Mouse (Mus musculus): Measurements from ENCODE around the gene Fam50b. TPM values are rescaled to one million over a fixed set of nuclear protein-coding genes. Genes with fewer than 3 reads are reported as not detected.

Gene Fam50b
- polyA plus RNA-seq, 1 experiment from 2014 or later = 0.07 TPM

- Histone ChIP-seq H3K27ac (replicated peaks) (no peak overlapping the region), H3K9me3 (ENCODE audit: control insufficient read depth, low read length) (no peaks in the 10 kb centered on the region), H3K4me2 (replicated peaks; ENCODE audit: low read depth) (no peak overlapping the region), H3K9ac (ENCODE audit: low read length) (no peak overlapping the region), H3K4me1 (replicated peaks; ENCODE audit: control insufficient read depth, insufficient read depth) (no peaks in the 10 kb centered on the region), H3K27me3 (ENCODE audit: control insufficient read depth, insufficient read depth, low read length) (no peaks in the 10 kb centered on the region), H3K36me3 (ENCODE audit: control insufficient read depth, insufficient read depth, low read length) (no peaks in the 10 kb centered on the region), H3K4me3 (ENCODE audit: low read depth, low read length) (no peak overlapping the region)
- TF ChIP-seq CTCF (IDR thresholded peaks at IDR 0.05; ENCODE audit: low read depth) (no peak), EP300 (optimal IDR thresholded peaks at IDR 0.05) (no peak)
- ATAC-seq (ENCODE audit: low FRiP score, low TSS enrichment) (no peak), DNase-seq (ENCODE audit: low spot score) (no peak)
- 26% methylated on average over 7 of the region's 7 CpGs for WGBS
These were observed 26.1 kb downstream of the Fam50b start for GRCm38 (mm10) chr13:34760518-34761287.

- WGBS = 44% methylated on average over 5 of the region's 5 CpGs
- no peaks in the 10 kb centered on the region for H3K4me1 ChIP-seq (replicated peaks; ENCODE audit: control insufficient read depth, insufficient read depth)
- H3K27ac ChIP-seq (replicated peaks) = no peak overlapping the region
- ATAC-seq (ENCODE audit: low FRiP score, low TSS enrichment) (no peak), DNase-seq (ENCODE audit: low spot score) (no peak)
- H3K4me2 ChIP-seq (replicated peaks; ENCODE audit: low read depth) = no peak overlapping the region
- TF ChIP-seq EP300 (optimal IDR thresholded peaks at IDR 0.05) (no peak), CTCF (IDR thresholded peaks at IDR 0.05; ENCODE audit: low read depth) (no peak)
- no peak overlapping the region for H3K9ac ChIP-seq (ENCODE audit: low read length)
- H3K36me3 ChIP-seq (ENCODE audit: control insufficient read depth, insufficient read depth, low read length) = no peaks in the 10 kb centered on the region
- no peaks in the 10 kb centered on the region for H3K27me3 ChIP-seq (ENCODE audit: control insufficient read depth, insufficient read depth, low read length)
- no peak overlapping the region for H3K4me3 ChIP-seq (ENCODE audit: low read depth, low read length)
- no peaks in the 10 kb centered on the region for H3K9me3 ChIP-seq (ENCODE audit: control insufficient read depth, low read length)
These were observed 27.5 kb downstream of the Fam50b start for GRCm38 (mm10) chr13:34762136-34762535.

- Histone ChIP-seq H3K9ac (ENCODE audit: low read length) (no peak overlapping the region), H3K4me2 (replicated peaks; ENCODE audit: low read depth) (no peak overlapping the region), H3K36me3 (ENCODE audit: control insufficient read depth, insufficient read depth, low read length) (no peaks in the 10 kb centered on the region), H3K27ac (replicated peaks) (no peak overlapping the region), H3K27me3 (ENCODE audit: control insufficient read depth, insufficient read depth, low read length) (no peaks in the 10 kb centered on the region), H3K9me3 (ENCODE audit: control insufficient read depth, low read length) (no peaks in the 10 kb centered on the region), H3K4me3 (ENCODE audit: low read depth, low read length) (no peak overlapping the region), H3K4me1 (replicated peaks; ENCODE audit: control insufficient read depth, insufficient read depth) (no peaks in the 10 kb centered on the region)
- ATAC-seq (ENCODE audit: low FRiP score, low TSS enrichment) (no peak), DNase-seq (ENCODE audit: low spot score) (no peak)
- 71% methylated on average over 4 of the region's 4 CpGs for WGBS
- TF ChIP-seq CTCF (IDR thresholded peaks at IDR 0.05; ENCODE audit: low read depth) = no peak
- TF ChIP-seq EP300 (optimal IDR thresholded peaks at IDR 0.05) = no peak
These were observed 28.2 kb downstream of the Fam50b start for GRCm38 (mm10) chr13:34762865-34763264.

- peak; percentile 34 for DNase-seq (ENCODE audit: low spot score)
- Histone ChIP-seq H3K36me3 (ENCODE audit: control insufficient read depth, insufficient read depth, low read length) (no peaks in the 10 kb centered on the region), H3K9ac (ENCODE audit: low read length) (no peak overlapping the region), H3K9me3 (ENCODE audit: control insufficient read depth, low read length) (no peaks in the 10 kb centered on the region), H3K4me1 (replicated peaks; ENCODE audit: control insufficient read depth, insufficient read depth) (no peaks in the 10 kb centered on the region), H3K4me3 (ENCODE audit: low read depth, low read length) (no peak overlapping the region), H3K4me2 (replicated peaks; ENCODE audit: low read depth) (no peak overlapping the region), H3K27ac (replicated peaks) (no peak overlapping the region), H3K27me3 (ENCODE audit: control insufficient read depth, insufficient read depth, low read length) (no peaks in the 10 kb centered on the region)
- 0 out of 2 replicates have a peak, but pooled peaks have one; percentile 21 for ATAC-seq (ENCODE audit: low FRiP score, low TSS enrichment)
- 66% methylated on average over 5 of the region's 5 CpGs for WGBS
- TF ChIP-seq CTCF (IDR thresholded peaks at IDR 0.05; ENCODE audit: low read depth) (no peak), EP300 (optimal IDR thresholded peaks at IDR 0.05) (no peak)
These were observed 30.6 kb downstream of the Fam50b start for GRCm38 (mm10) chr13:34765269-34765668.

- H3K27me3 ChIP-seq (ENCODE audit: control insufficient read depth, insufficient read depth, low read length) = no peaks in the 10 kb centered on the region
- DNase-seq (ENCODE audit: low spot score) (no peak), ATAC-seq (ENCODE audit: low FRiP score, low TSS enrichment) (peak; percentile 42; the same call in 1 of the 2 replicates)
- H3K36me3 ChIP-seq (ENCODE audit: control insufficient read depth, insufficient read depth, low read length) = no peaks in the 10 kb centered on the region
- TF ChIP-seq CTCF (IDR thresholded peaks at IDR 0.05; ENCODE audit: low read depth) (peak; percentile 47), EP300 (optimal IDR thresholded peaks at IDR 0.05) (no peak)
- no peak overlapping the region for H3K9ac ChIP-seq (ENCODE audit: low read length)
- H3K4me2 ChIP-seq (replicated peaks; ENCODE audit: low read depth) = no peak overlapping the region
- H3K4me3 ChIP-seq (ENCODE audit: low read depth, low read length) = no peak overlapping the region
- WGBS = 39% methylated on average over 4 of the region's 4 CpGs
- H3K9me3 ChIP-seq (ENCODE audit: control insufficient read depth, low read length) = no peaks in the 10 kb centered on the region
- H3K27ac ChIP-seq (replicated peaks) = no peak overlapping the region
- H3K4me1 ChIP-seq (replicated peaks; ENCODE audit: control insufficient read depth, insufficient read depth) = no peaks in the 10 kb centered on the region
These were observed 31.9 kb downstream of the Fam50b start for GRCm38 (mm10) chr13:34766572-34766971.

GRCm38 (mm10) chr13:34767527-34768292 lies 33.1 kb downstream of the Fam50b start:
- Histone ChIP-seq H3K9me3 (ENCODE audit: control insufficient read depth, low read length) (no peaks in the 10 kb centered on the region), H3K36me3 (ENCODE audit: control insufficient read depth, insufficient read depth, low read length) (no peaks in the 10 kb centered on the region), H3K9ac (ENCODE audit: low read length) (no peak overlapping the region), H3K4me1 (replicated peaks; ENCODE audit: control insufficient read depth, insufficient read depth) (no peaks in the 10 kb centered on the region), H3K27me3 (ENCODE audit: control insufficient read depth, insufficient read depth, low read length) (no peaks in the 10 kb centered on the region), H3K4me3 (ENCODE audit: low read depth, low read length) (no peak overlapping the region), H3K27ac (replicated peaks) (no peak overlapping the region), H3K4me2 (replicated peaks; ENCODE audit: low read depth) (no peak overlapping the region)
- TF ChIP-seq EP300 (optimal IDR thresholded peaks at IDR 0.05) (no peak), CTCF (IDR thresholded peaks at IDR 0.05; ENCODE audit: low read depth) (no peak)
- DNase-seq (ENCODE audit: low spot score) (no peak), ATAC-seq (ENCODE audit: low FRiP score, low TSS enrichment) (no peak)
- WGBS = 86% methylated on average over 18 of the region's 18 CpGs

Measured in stomach, postnatal 0 days (tissue).